Mouse (Mus musculus): ENCODE data around the gene Mrgpre. TPM values are rescaled to one million over a fixed set of nuclear protein-coding genes. Genes with fewer than 3 reads are reported as not detected.

Mrgpre gene
- polyA plus RNA-seq, 1 experiment from 2014 or later, result 0.90 TPM

GRCm38 (mm10) chr7:143819201-143819600, 34.9 kb upstream of the Mrgpre start:
- Histone ChIP-seq H3K27ac (no peak overlapping the region), H3K27me3 (replicated peaks) (no peaks in the 10 kb centered on the region), H3K4me3 (replicated peaks) (no peak overlapping the region), H3K9ac (no peak overlapping the region), H3K4me2 (no peak overlapping the region), H3K9me3 (no peaks in the 10 kb centered on the region), H3K36me3 (peaks cover 5% of the 10 kb centered on the region; the same call in 1 of the 2 replicates), H3K4me1 (peaks cover 12% of the 10 kb centered on the region)
- WGBS, result 70% methylated on average over 4 of the region's 4 CpGs
- no peak for ATAC-seq (ENCODE audit: insufficient read depth, low FRiP score, low read depth)

DNA sequence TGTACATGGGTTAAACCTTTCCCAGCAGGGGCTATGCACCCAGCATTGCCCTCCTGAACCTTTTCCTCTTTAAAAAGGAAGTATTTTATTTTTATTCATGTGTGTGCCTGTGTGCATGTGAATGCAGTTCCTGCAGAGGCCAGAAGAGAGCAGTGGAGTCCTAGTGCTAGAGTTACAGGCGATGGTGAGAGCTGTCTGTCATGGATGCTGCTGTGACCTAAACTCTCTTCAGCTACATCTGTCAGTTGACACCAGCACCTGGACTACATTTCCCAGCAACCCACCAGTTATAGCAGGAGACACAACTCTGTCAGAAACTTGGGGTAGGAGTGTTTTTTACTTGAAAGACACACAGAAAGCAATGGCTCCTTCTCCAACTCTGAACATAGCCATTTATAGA, 24.6 kb upstream of the Mrgpre start:
- WGBS, result 53% methylated on average over 1 of the region's 1 CpGs
- Histone ChIP-seq H3K4me3 (replicated peaks) (no peak overlapping the region), H3K36me3 (peaks cover 28% of the 10 kb centered on the region), H3K27me3 (replicated peaks) (no peaks in the 10 kb centered on the region), H3K27ac (no peak overlapping the region), H3K4me2 (no peak overlapping the region), H3K4me1 (0 out of 2 replicates have a peak, but pooled peaks cover 12% of the 10 kb centered on the region), H3K9me3 (no peaks in the 10 kb centered on the region), H3K9ac (no peak overlapping the region)
- ATAC-seq (ENCODE audit: insufficient read depth, low FRiP score, low read depth), result no peak

- Histone ChIP-seq H3K36me3 (peaks cover 22% of the 10 kb centered on the region), H3K27ac (peak overlapping the region; percentile 23; the same call in 1 of the 2 replicates)
- WGBS, result 31% methylated on average over 5 of the region's 5 CpGs
Observed at GRCm38 (mm10) chr7:143805199-143805624, 20.9 kb upstream of the Mrgpre start.

GRCm38 (mm10) chr7:143801195-143802065, 17.1 kb upstream of the Mrgpre start:
- Histone ChIP-seq H3K4me1 (0 out of 2 replicates have a peak, but pooled peaks cover 12% of the 10 kb centered on the region), H3K4me3 (replicated peaks) (no peak overlapping the region), H3K9ac (no peak overlapping the region), H3K9me3 (no peaks in the 10 kb centered on the region), H3K4me2 (no peak overlapping the region), H3K27ac (peak overlapping the region; percentile 48), H3K27me3 (replicated peaks) (no peaks in the 10 kb centered on the region), H3K36me3 (peaks cover 35% of the 10 kb centered on the region)
- WGBS, result 77% methylated on average over 8 of the region's 8 CpGs
- no peak for ATAC-seq (ENCODE audit: insufficient read depth, low FRiP score, low read depth)

More at GRCm38 (mm10) chr7:143805199-143805624, 20.9 kb upstream of the Mrgpre start:
- Histone ChIP-seq H3K9me3 (no peaks in the 10 kb centered on the region), H3K4me2 (no peak overlapping the region), H3K27me3 (replicated peaks) (no peaks in the 10 kb centered on the region), H3K9ac (no peak overlapping the region), H3K4me1 (0 out of 2 replicates have a peak, but pooled peaks cover 12% of the 10 kb centered on the region), H3K4me3 (replicated peaks) (no peak overlapping the region)
- peak; percentile 33; the same call in 1 of the 2 replicates for ATAC-seq (ENCODE audit: insufficient read depth, low FRiP score, low read depth)

- Histone ChIP-seq H3K36me3 (peaks cover 40% of the 10 kb centered on the region), H3K4me2 (no peak overlapping the region), H3K4me3 (replicated peaks) (no peak overlapping the region), H3K9ac (no peak overlapping the region), H3K9me3 (no peaks in the 10 kb centered on the region), H3K27me3 (replicated peaks) (no peaks in the 10 kb centered on the region), H3K27ac (peak overlapping the region; percentile 48), H3K4me1 (0 out of 2 replicates have a peak, but pooled peaks cover 10% of the 10 kb centered on the region)
- 65% methylated on average over 1 of the region's 1 CpGs for WGBS
- peak; percentile 68 for ATAC-seq (ENCODE audit: insufficient read depth, low FRiP score, low read depth)
Observed at GRCm38 (mm10) chr7:143800770-143801169, 16.5 kb upstream of the Mrgpre start.

DNA sequence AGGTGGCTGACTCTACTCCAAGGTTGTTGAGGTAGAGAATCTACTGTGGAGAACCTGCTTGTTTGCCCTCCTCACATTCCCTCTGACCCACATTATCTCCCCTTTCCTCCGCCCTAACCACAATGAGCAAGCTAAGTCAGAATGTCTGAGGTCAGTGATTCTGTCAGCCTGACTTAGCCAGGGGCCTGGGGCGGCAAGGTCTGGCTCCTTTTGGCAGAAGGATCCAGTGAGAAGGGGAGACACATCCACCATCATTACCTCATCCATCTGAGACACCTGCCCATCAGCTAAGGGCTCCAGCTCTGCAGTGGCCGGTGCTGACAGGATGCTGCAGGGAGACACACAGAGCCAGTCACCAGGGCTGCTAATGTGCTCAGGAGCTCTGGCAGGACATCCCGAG, 14.5 kb upstream of the Mrgpre start:
- Histone ChIP-seq H3K27ac (no peak overlapping the region), H3K9ac (no peak overlapping the region), H3K4me3 (replicated peaks) (no peak overlapping the region), H3K36me3 (peaks cover 43% of the 10 kb centered on the region), H3K9me3 (no peaks in the 10 kb centered on the region), H3K4me1 (no peaks in the 10 kb centered on the region), H3K4me2 (no peak overlapping the region), H3K27me3 (replicated peaks) (no peaks in the 10 kb centered on the region)
- WGBS, result 83% methylated on average over 4 of the region's 4 CpGs
- ATAC-seq (ENCODE audit: insufficient read depth, low FRiP score, low read depth), result no peak

DNA sequence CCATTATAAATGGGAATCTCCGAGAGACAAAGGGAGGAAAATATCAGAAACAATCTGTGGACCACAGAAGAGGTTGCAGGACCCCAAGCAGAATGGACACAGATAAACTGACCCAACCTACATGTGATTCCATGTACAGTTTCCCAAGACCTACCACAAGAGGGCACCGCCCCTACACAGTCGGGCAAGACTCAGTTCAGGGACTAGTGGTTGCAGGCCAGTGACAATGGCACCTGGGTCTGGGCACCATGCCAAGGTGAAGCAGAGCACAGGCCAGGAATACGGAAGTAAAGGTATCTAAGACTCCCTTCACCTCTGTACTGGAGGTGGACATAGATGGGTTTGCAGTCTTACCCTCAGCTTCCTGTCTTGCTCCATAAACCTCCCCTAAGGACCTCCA, 8.8 kb upstream of the Mrgpre start:
- no peak overlapping the region for H3K9ac ChIP-seq
- no peaks in the 10 kb centered on the region for H3K27me3 ChIP-seq (replicated peaks)
- peak; percentile 84 for ATAC-seq (ENCODE audit: insufficient read depth, low FRiP score, low read depth)
- H3K9me3 ChIP-seq, result no peaks in the 10 kb centered on the region
- WGBS, result 59% methylated on average over 4 of the region's 4 CpGs
- H3K36me3 ChIP-seq, result peaks cover 20% of the 10 kb centered on the region
- H3K27ac ChIP-seq, result no peak overlapping the region
- no peaks in the 10 kb centered on the region for H3K4me1 ChIP-seq
- H3K4me3 ChIP-seq (replicated peaks), result no peak overlapping the region
- H3K4me2 ChIP-seq, result no peak overlapping the region

GRCm38 (mm10) chr7:143792336-143792985, 8.2 kb upstream of the Mrgpre start:
- ATAC-seq (ENCODE audit: insufficient read depth, low FRiP score, low read depth), result no peak
- H3K27ac ChIP-seq, result no peak overlapping the region
- no peaks in the 10 kb centered on the region for H3K27me3 ChIP-seq (replicated peaks)
- 70% methylated on average over 6 of the region's 6 CpGs for WGBS
- no peak overlapping the region for H3K9ac ChIP-seq
- H3K4me1 ChIP-seq, result no peaks in the 10 kb centered on the region
- no peaks in the 10 kb centered on the region for H3K9me3 ChIP-seq
- peaks cover 15% of the 10 kb centered on the region; the same call in 1 of the 2 replicates for H3K36me3 ChIP-seq
- no peak overlapping the region for H3K4me3 ChIP-seq (replicated peaks)
- H3K4me2 ChIP-seq, result no peak overlapping the region

GRCm38 (mm10) chr7:143783378-143783995, 813 bp downstream of the Mrgpre start:
- 0 out of 2 replicates have a peak overlapping the region, but pooled peaks have one; percentile 6 for H3K9ac ChIP-seq
- H3K27me3 ChIP-seq (replicated peaks), result no peaks in the 10 kb centered on the region
- peaks cover 20% of the 10 kb centered on the region for H3K4me1 ChIP-seq
- H3K9me3 ChIP-seq, result no peaks in the 10 kb centered on the region
- H3K36me3 ChIP-seq, result no peaks in the 10 kb centered on the region
- WGBS, result 20% methylated on average over 5 of the region's 6 CpGs
- peak overlapping the region; percentile 72 for H3K27ac ChIP-seq
- H3K4me2 ChIP-seq, result peak overlapping the region; percentile 74
- ATAC-seq (ENCODE audit: insufficient read depth, low FRiP score, low read depth), result peak; percentile 59
- peak overlapping the region; percentile 43 for H3K4me3 ChIP-seq (replicated peaks)

DNA sequence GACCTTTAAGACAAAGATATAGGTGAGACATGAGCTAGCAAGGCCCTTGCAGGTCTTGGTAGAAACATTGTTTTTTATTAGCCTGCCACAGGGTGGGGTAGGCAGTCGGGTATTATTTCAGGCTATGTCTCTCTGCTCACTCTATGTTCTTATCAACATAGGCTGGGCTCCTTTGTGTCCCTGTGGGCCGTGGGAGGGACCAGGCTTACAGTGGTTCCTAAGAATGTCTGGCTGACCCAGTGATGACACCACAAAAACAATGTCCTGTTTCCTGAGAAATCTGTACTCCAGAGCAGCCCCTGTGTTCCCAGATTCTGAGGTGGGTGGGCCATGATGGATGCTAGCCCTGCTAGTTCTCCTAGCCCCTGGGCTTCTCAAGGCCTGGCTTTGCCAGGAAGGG, 6.9 kb downstream of the Mrgpre start:
- no peak overlapping the region for H3K4me3 ChIP-seq (replicated peaks)
- H3K4me1 ChIP-seq, result no peaks in the 10 kb centered on the region
- no peak overlapping the region for H3K27ac ChIP-seq
- 39% methylated on average over 2 of the region's 2 CpGs for WGBS
- no peak overlapping the region for H3K4me2 ChIP-seq
- no peak for ATAC-seq (ENCODE audit: insufficient read depth, low FRiP score, low read depth)
- H3K36me3 ChIP-seq, result no peaks in the 10 kb centered on the region
- no peak overlapping the region for H3K9ac ChIP-seq
- no peaks in the 10 kb centered on the region for H3K9me3 ChIP-seq
- H3K27me3 ChIP-seq (replicated peaks), result no peaks in the 10 kb centered on the region

DNA sequence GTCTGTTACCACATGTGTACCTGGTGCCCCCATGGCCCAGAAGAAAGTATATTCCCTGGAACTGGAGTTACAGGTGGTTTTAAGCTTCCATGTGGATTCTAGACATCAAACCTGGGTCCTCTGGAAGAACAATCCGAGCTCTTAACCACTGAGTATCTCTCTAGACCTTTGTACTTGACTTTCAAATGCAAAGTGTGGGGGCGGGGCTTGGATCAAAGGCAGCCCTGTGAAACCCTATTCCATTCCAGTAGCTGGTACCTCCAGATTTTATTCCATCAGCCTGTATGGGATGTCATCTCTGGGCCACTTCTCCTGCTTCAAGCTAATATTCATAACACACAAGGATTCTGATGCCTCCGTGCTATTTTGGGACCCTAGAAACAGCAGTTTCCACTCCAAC, 8.2 kb downstream of the Mrgpre start:
- no peaks in the 10 kb centered on the region for H3K4me1 ChIP-seq
- H3K4me3 ChIP-seq (replicated peaks), result no peak overlapping the region
- no peak for ATAC-seq (ENCODE audit: insufficient read depth, low FRiP score, low read depth)
- H3K36me3 ChIP-seq, result no peaks in the 10 kb centered on the region
- 24% methylated on average over 3 of the region's 3 CpGs for WGBS
- no peak overlapping the region for H3K9ac ChIP-seq
- no peak overlapping the region for H3K27ac ChIP-seq
- no peak overlapping the region for H3K4me2 ChIP-seq
- no peaks in the 10 kb centered on the region for H3K27me3 ChIP-seq (replicated peaks)
- no peaks in the 10 kb centered on the region for H3K9me3 ChIP-seq
